Mouse (Mus musculus) spleen, adult 2 months (tissue): Measurements from ENCODE around the gene Slc22a18.

Experiments used
- CTCF ChIP-seq: fragments of 200-500 bp; IDR thresholded peaks from 2 replicates; pipeline ENCODE4 v1.5.1; 2011; ENCODE audit warnings: mild to moderate bottlenecking, inconsistent platforms; ENCODE audit not compliant: insufficient read depth, insufficient read length, insufficient replicate concordance; ENCODE audit errors: extremely low read depth
- POLR2A ChIP-seq: fragments of 200-500 bp; IDR thresholded peaks from 2 replicates; pipeline ENCODE4 v1.6.1; 2011; ENCODE audit warnings: low read depth, low read length, inconsistent platforms

- TF ChIP-seq CTCF (no peak), POLR2A (no peak)
Observed at GRCm38 (mm10) chr7:143476702-143477335, 3.3 kb downstream of the Slc22a18 start.
